ENCODE assay signal across 22 mouse cellular contexts in the genomic region with DNA sequence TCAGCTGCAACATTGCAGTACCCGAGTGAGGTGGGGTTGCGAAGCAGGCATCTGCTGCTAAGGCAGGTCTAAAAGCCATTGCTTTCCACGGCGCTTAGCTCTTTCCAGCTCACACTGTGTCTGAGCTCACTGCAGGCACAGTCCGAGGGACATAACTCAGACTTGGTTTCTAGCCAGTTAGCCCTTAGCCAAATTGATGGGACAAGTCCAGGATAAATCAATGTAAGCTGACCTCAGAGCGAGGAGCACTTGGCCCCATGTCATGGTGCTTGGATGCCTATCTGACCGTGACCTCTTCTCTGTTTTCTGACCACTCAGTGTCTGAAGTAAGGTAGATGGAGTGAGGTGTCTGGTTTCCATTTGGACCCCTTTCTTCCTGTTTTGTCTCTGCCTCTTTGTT. TPM values are rescaled to one million over a fixed set of nuclear protein-coding genes. Genes with fewer than 3 reads are reported as not detected.
DNase-seq lines count a peak whose midpoint lies in the region; ATAC-seq and TF ChIP-seq lines count a peak whose summit lies in the region.
"Had no signal": no experiment of that assay in that cellular context is flagged by ENCODE, and none has a peak within 500 bp of the region (broad histone marks: within the 10 kb centered on the region; RNA-seq: fewer than 3 reads in every experiment).

No protein-coding gene starts in this region.

- 0 out of 2 replicates have a peak overlapping the region, but pooled peaks have one; percentile 31 for H3K27ac ChIP-seq in embryonic facial prominence, embryonic 15.5 days (replicated peaks)
- no peak overlapping the region for H3K27ac ChIP-seq in embryonic facial prominence, embryonic 10.5 days (replicated peaks)
- 0 out of 2 replicates have a peak overlapping the region, but pooled peaks have one; percentile 3 for H3K27ac ChIP-seq in hindbrain, embryonic 11.5 days (ENCODE audit: low read depth, low read length)
- H3K27ac ChIP-seq in hindbrain, embryonic 14.5 days: no peak overlapping the region
- peak overlapping the region; percentile 63 for H3K27ac ChIP-seq in kidney, embryonic 16.5 days (ENCODE audit: low read length)
- no peak overlapping the region for H3K27ac ChIP-seq in kidney, adult 2 months (ENCODE audit: insufficient read depth, low read depth, low read length)
- peak overlapping the region; percentile 49 for H3K27ac ChIP-seq in ES-Bruce4 (ENCODE audit: insufficient read depth, low read length)
- H3K27ac ChIP-seq: hindbrain, embryonic 15.5 days; intestine, embryonic 15.5 days; left cerebral cortex, adult 2 months; midbrain, embryonic 10.5 days; neural tube, embryonic 13.5 days had no signal

- H3K4me2 ChIP-seq in embryonic facial prominence, embryonic 15.5 days (replicated peaks): no peak overlapping the region
- no peak overlapping the region for H3K4me2 ChIP-seq in hindbrain, embryonic 11.5 days (replicated peaks; ENCODE audit: low read depth, low read length)
- H3K4me2 ChIP-seq in hindbrain, embryonic 14.5 days (replicated peaks): no peak overlapping the region
- no peak overlapping the region for H3K4me2 ChIP-seq in kidney, embryonic 16.5 days (replicated peaks; ENCODE audit: low read depth, low read length)
- H3K4me2 ChIP-seq: heart, embryonic 11.5 days; hindbrain, embryonic 15.5 days; intestine, embryonic 15.5 days; neural tube, embryonic 13.5 days had no signal

- TF ChIP-seq POLR2A in kidney, adult 2 months (IDR thresholded peaks at IDR 0.05; ENCODE audit: low read depth, low read length): no peak
- TF ChIP-seq POLR2A in ES-Bruce4 (IDR thresholded peaks at IDR 0.05; ENCODE audit: insufficient read depth, low read length): no peak

- H3K4me3 ChIP-seq in embryonic facial prominence, embryonic 15.5 days (replicated peaks): no peak overlapping the region
- no peak overlapping the region for H3K4me3 ChIP-seq in embryonic facial prominence, embryonic 10.5 days
- no peak overlapping the region for H3K4me3 ChIP-seq in hindbrain, embryonic 11.5 days (ENCODE audit: low read depth, low read length)
- H3K4me3 ChIP-seq in hindbrain, embryonic 14.5 days (replicated peaks; ENCODE audit: low read length): no peak overlapping the region
- H3K4me3 ChIP-seq in kidney, embryonic 16.5 days (ENCODE audit: low read length): no peak overlapping the region
- H3K4me3 ChIP-seq in kidney, adult 2 months (ENCODE audit: insufficient read depth, low read depth, low read length): no peak overlapping the region
- no peak overlapping the region for H3K4me3 ChIP-seq in ES-Bruce4 (ENCODE audit: low read depth, low read length)
- H3K4me3 ChIP-seq: hindbrain, embryonic 15.5 days; intestine, embryonic 15.5 days; left cerebral cortex, adult 2 months; midbrain, embryonic 10.5 days; myocyte; neural tube, embryonic 13.5 days had no signal

- WGBS in embryonic facial prominence, embryonic 15.5 days: 86% methylated on average over 7 of the region's 7 CpGs
- WGBS in embryonic facial prominence, embryonic 10.5 days: 90% methylated on average over 7 of the region's 7 CpGs
- 90% methylated on average over 7 of the region's 7 CpGs for WGBS in hindbrain, embryonic 11.5 days
- WGBS in hindbrain, embryonic 14.5 days: 89% methylated on average over 7 of the region's 7 CpGs
- 37% methylated on average over 7 of the region's 7 CpGs for WGBS in kidney, embryonic 16.5 days
- WGBS in kidney, adult 2 months: 53% methylated on average over 7 of the region's 7 CpGs

- H3K36me3 ChIP-seq in embryonic facial prominence, embryonic 15.5 days: peaks cover 94% of the 10 kb centered on the region
- peaks cover 100% of the 10 kb centered on the region for H3K36me3 ChIP-seq in embryonic facial prominence, embryonic 10.5 days (replicated peaks)
- H3K36me3 ChIP-seq in hindbrain, embryonic 11.5 days (ENCODE audit: control insufficient read depth, insufficient read depth, low read length): peaks cover 30% of the 10 kb centered on the region
- peaks cover 98% of the 10 kb centered on the region for H3K36me3 ChIP-seq in hindbrain, embryonic 14.5 days (replicated peaks; ENCODE audit: control insufficient read depth, insufficient read depth)
- peaks cover 81% of the 10 kb centered on the region for H3K36me3 ChIP-seq in kidney, embryonic 16.5 days (ENCODE audit: insufficient read depth, low read length)
- H3K36me3 ChIP-seq in kidney, adult 2 months (ENCODE audit: control insufficient read depth, insufficient read depth, low read length): peaks cover 4% of the 10 kb centered on the region
- peaks cover 87% of the 10 kb centered on the region for H3K36me3 ChIP-seq in ES-Bruce4 (ENCODE audit: control insufficient read depth, insufficient read depth, low read length, poor library complexity, severe bottlenecking)

- no peak for ATAC-seq in embryonic facial prominence, embryonic 15.5 days (ENCODE audit: insufficient number of reproducible peaks, low FRiP score, low TSS enrichment, low read depth)
- ATAC-seq in hindbrain, embryonic 11.5 days (ENCODE audit: low FRiP score): no peak
- no peak for ATAC-seq in hindbrain, embryonic 14.5 days (ENCODE audit: low FRiP score)
- ATAC-seq in kidney, embryonic 16.5 days (ENCODE audit: low FRiP score, low TSS enrichment): peak; percentile 74
- ATAC-seq: activated CD4-positive, CD25-positive, alpha-beta regulatory T cell, adult 4 months; intestine, embryonic 15.5 days; midbrain, embryonic 16.5 days had no signal

- DNase-seq in embryonic facial prominence, embryonic 10.5 days (ENCODE audit: low spot score): no peak
- no peak for DNase-seq in hindbrain, embryonic 11.5 days (ENCODE audit: low spot score)
- DNase-seq in hindbrain, embryonic 14.5 days (ENCODE audit: low spot score): no peak
- DNase-seq in kidney, adult 2 months: no peak
- no peak for DNase-seq in embryo, embryonic 11 days
- DNase-seq: adrenal gland, postnatal 10 days; cerebellum, adult 2 months; kidney, postnatal 4 days; thymus, postnatal 25 days had no signal

- H3K27me3 ChIP-seq in embryonic facial prominence, embryonic 15.5 days: no peaks in the 10 kb centered on the region
- no peaks in the 10 kb centered on the region for H3K27me3 ChIP-seq in embryonic facial prominence, embryonic 10.5 days (replicated peaks; ENCODE audit: low read depth, poor library complexity, severe bottlenecking)
- no peaks in the 10 kb centered on the region for H3K27me3 ChIP-seq in hindbrain, embryonic 11.5 days (ENCODE audit: control insufficient read depth, insufficient read depth, low read length)
- no peaks in the 10 kb centered on the region for H3K27me3 ChIP-seq in hindbrain, embryonic 14.5 days (ENCODE audit: control insufficient read depth, insufficient read depth, low read length)
- no peaks in the 10 kb centered on the region for H3K27me3 ChIP-seq in kidney, embryonic 16.5 days (ENCODE audit: insufficient read depth, low read length)
- no peaks in the 10 kb centered on the region for H3K27me3 ChIP-seq in kidney, adult 2 months (replicated peaks; ENCODE audit: control insufficient read depth, insufficient read depth, low read length)
- no peaks in the 10 kb centered on the region for H3K27me3 ChIP-seq in ES-Bruce4 (ENCODE audit: control insufficient read depth, insufficient read depth, low read length, poor library complexity, severe bottlenecking)
- H3K27me3 ChIP-seq: hindbrain, embryonic 15.5 days; intestine, embryonic 15.5 days; neural tube, embryonic 13.5 days had no signal

- no peaks in the 10 kb centered on the region for H3K4me1 ChIP-seq in embryonic facial prominence, embryonic 15.5 days
- no peaks in the 10 kb centered on the region for H3K4me1 ChIP-seq in embryonic facial prominence, embryonic 10.5 days
- no peaks in the 10 kb centered on the region for H3K4me1 ChIP-seq in hindbrain, embryonic 11.5 days (replicated peaks; ENCODE audit: control insufficient read depth, insufficient read depth, low read length)
- no peaks in the 10 kb centered on the region for H3K4me1 ChIP-seq in hindbrain, embryonic 14.5 days (replicated peaks; ENCODE audit: control insufficient read depth, insufficient read depth, low read length)
- H3K4me1 ChIP-seq in kidney, embryonic 16.5 days (ENCODE audit: insufficient read depth, low read length): peaks cover 25% of the 10 kb centered on the region
- peaks cover 5% of the 10 kb centered on the region; the same call in 1 of the 2 replicates for H3K4me1 ChIP-seq in kidney, adult 2 months (ENCODE audit: control insufficient read depth, insufficient read depth, low read length)
- H3K4me1 ChIP-seq in ES-Bruce4 (ENCODE audit: control insufficient read depth, insufficient read depth, low read length): peaks cover 2% of the 10 kb centered on the region
- H3K4me1 ChIP-seq: hindbrain, embryonic 15.5 days; intestine, embryonic 15.5 days had no signal

- H3K9me3 ChIP-seq in embryonic facial prominence, embryonic 15.5 days (replicated peaks): no peaks in the 10 kb centered on the region
- H3K9me3 ChIP-seq in embryonic facial prominence, embryonic 10.5 days: no peaks in the 10 kb centered on the region
- H3K9me3 ChIP-seq in hindbrain, embryonic 11.5 days (ENCODE audit: control insufficient read depth, low read length): no peaks in the 10 kb centered on the region
- H3K9me3 ChIP-seq in hindbrain, embryonic 14.5 days (ENCODE audit: control insufficient read depth, low read length): no peaks in the 10 kb centered on the region
- no peaks in the 10 kb centered on the region for H3K9me3 ChIP-seq in kidney, embryonic 16.5 days (ENCODE audit: low read length)
- H3K9me3 ChIP-seq in ES-Bruce4 (replicated peaks; ENCODE audit: control insufficient read depth, insufficient read depth, low read length, poor library complexity, severe bottlenecking): no peaks in the 10 kb centered on the region
- H3K9me3 ChIP-seq: hindbrain, embryonic 15.5 days; intestine, embryonic 15.5 days; midbrain, embryonic 10.5 days; neural tube, embryonic 13.5 days had no signal

- TF ChIP-seq CTCF in kidney, adult 2 months (conservative IDR thresholded peaks at IDR 0.05; ENCODE audit: insufficient read depth, insufficient read length, low read depth, low read length): no peak
- no peak for TF ChIP-seq CTCF in ES-Bruce4 (IDR thresholded peaks at IDR 0.05; ENCODE audit: low read depth, low read length)

- no peak for TF ChIP-seq EP300 in ES-Bruce4 (IDR thresholded peaks at IDR 0.05; ENCODE audit: insufficient read depth, low read depth, low read length)

- no peak overlapping the region for H3K9ac ChIP-seq in embryonic facial prominence, embryonic 15.5 days
- H3K9ac ChIP-seq in hindbrain, embryonic 11.5 days (ENCODE audit: low read depth, low read length): no peak overlapping the region
- H3K9ac ChIP-seq in hindbrain, embryonic 14.5 days: no peak overlapping the region
- H3K9ac ChIP-seq in kidney, embryonic 16.5 days (replicated peaks; ENCODE audit: low read length): no peak overlapping the region
- no peak overlapping the region; the same call in 1 of the 2 replicates for H3K9ac ChIP-seq in ES-Bruce4 (ENCODE audit: low read depth, poor library complexity, severe bottlenecking)
- H3K9ac ChIP-seq: hindbrain, embryonic 15.5 days; intestine, embryonic 15.5 days; neural tube, embryonic 13.5 days had no signal

RNA-seq across cellular contexts. Expression of gene Ubqln4, which starts 10.4 kb away (rescaled TPM):
- polyA plus RNA-seq in embryonic facial prominence, embryonic 15.5 days (2015; fragmentation: Nextera tagmentation; extraction: Ambion mirVana): 44.4 and 47.6 TPM in 2 replicates
- polyA plus RNA-seq in embryonic facial prominence, embryonic 10.5 days (2016; fragmentation: Nextera tagmentation; extraction: Ambion mirVana): 68.6 and 77.9 TPM in 2 replicates
- 62.6 and 66.3 TPM in 2 replicates for polyA plus RNA-seq in hindbrain, embryonic 11.5 days (2014; fragmentation: Nextera tagmentation; extraction: Ambion mirVana)
- 42.9 and 53.6 TPM in 2 replicates for polyA plus RNA-seq in hindbrain, embryonic 14.5 days (2014; fragmentation: Nextera tagmentation; extraction: Ambion mirVana)
- polyA plus RNA-seq in kidney, embryonic 16.5 days (2015; fragmentation: Nextera tagmentation; extraction: Ambion mirVana): 52.7 and 57.8 TPM in 2 replicates
- 59.9 and 63.5 TPM in 2 replicates for polyA plus RNA-seq in kidney, adult 2 months (2012; rRNA removed)
- polyA plus RNA-seq in ES-Bruce4 (2011; ENCODE audit: insufficient read depth, insufficient read length, low read depth, missing spikeins): 118 and 133 TPM in 2 replicates

RNA-seq across cellular contexts. Expression of gene Lamtor2, which starts 11.1 kb away (rescaled TPM):
- polyA plus RNA-seq in embryonic facial prominence, embryonic 15.5 days (2015; fragmentation: Nextera tagmentation; extraction: Ambion mirVana): 183 and 199 TPM in 2 replicates
- polyA plus RNA-seq in embryonic facial prominence, embryonic 10.5 days (2016; fragmentation: Nextera tagmentation; extraction: Ambion mirVana): 158 and 161 TPM in 2 replicates
- 76.1 and 93.9 TPM in 2 replicates for polyA plus RNA-seq in hindbrain, embryonic 11.5 days (2014; fragmentation: Nextera tagmentation; extraction: Ambion mirVana)
- 102 and 107 TPM in 2 replicates for polyA plus RNA-seq in hindbrain, embryonic 14.5 days (2014; fragmentation: Nextera tagmentation; extraction: Ambion mirVana)
- polyA plus RNA-seq in kidney, embryonic 16.5 days (2015; fragmentation: Nextera tagmentation; extraction: Ambion mirVana): 189 and 207 TPM in 2 replicates
- polyA plus RNA-seq in kidney, adult 2 months (2012; rRNA removed): 247 and 277 TPM in 2 replicates
- polyA plus RNA-seq in ES-Bruce4 (2011; ENCODE audit: insufficient read depth, insufficient read length, low read depth, missing spikeins): 138 and 151 TPM in 2 replicates

RNA-seq across cellular contexts. Expression of gene Ssr2, which starts 11.7 kb away (rescaled TPM):
- 339 and 341 TPM in 2 replicates for polyA plus RNA-seq in embryonic facial prominence, embryonic 15.5 days (2015; fragmentation: Nextera tagmentation; extraction: Ambion mirVana)
- polyA plus RNA-seq in embryonic facial prominence, embryonic 10.5 days (2016; fragmentation: Nextera tagmentation; extraction: Ambion mirVana): 229 and 231 TPM in 2 replicates
- 152 and 169 TPM in 2 replicates for polyA plus RNA-seq in hindbrain, embryonic 11.5 days (2014; fragmentation: Nextera tagmentation; extraction: Ambion mirVana)
- 117 and 129 TPM in 2 replicates for polyA plus RNA-seq in hindbrain, embryonic 14.5 days (2014; fragmentation: Nextera tagmentation; extraction: Ambion mirVana)
- polyA plus RNA-seq in kidney, embryonic 16.5 days (2015; fragmentation: Nextera tagmentation; extraction: Ambion mirVana): 269 and 323 TPM in 2 replicates
- polyA plus RNA-seq in kidney, adult 2 months (2012; rRNA removed): 180 and 193 TPM in 2 replicates
- 348 and 382 TPM in 2 replicates for polyA plus RNA-seq in ES-Bruce4 (2011; ENCODE audit: insufficient read depth, insufficient read length, low read depth, missing spikeins)

RNA-seq across cellular contexts. Expression of gene Rab25, which starts 15.9 kb away (rescaled TPM):
- polyA plus RNA-seq in embryonic facial prominence, embryonic 15.5 days (2015; fragmentation: Nextera tagmentation; extraction: Ambion mirVana): 96.3 and 107 TPM in 2 replicates
- 4.9 and 5.8 TPM in 2 replicates for polyA plus RNA-seq in embryonic facial prominence, embryonic 10.5 days (2016; fragmentation: Nextera tagmentation; extraction: Ambion mirVana)
- polyA plus RNA-seq in hindbrain, embryonic 11.5 days (2014; fragmentation: Nextera tagmentation; extraction: Ambion mirVana): 1.1 and 1.8 TPM in 2 replicates
- polyA plus RNA-seq in hindbrain, embryonic 14.5 days (2014; fragmentation: Nextera tagmentation; extraction: Ambion mirVana): 0.20 TPM in 1 of 2 replicates, not detected in the other
- polyA plus RNA-seq in kidney, embryonic 16.5 days (2015; fragmentation: Nextera tagmentation; extraction: Ambion mirVana): 17.3 and 23.9 TPM in 2 replicates
- 50.1 and 50.9 TPM in 2 replicates for polyA plus RNA-seq in kidney, adult 2 months (2012; rRNA removed)
- 33.2 and 35.1 TPM in 2 replicates for polyA plus RNA-seq in ES-Bruce4 (2011; ENCODE audit: insufficient read depth, insufficient read length, low read depth, missing spikeins)
- polyA plus RNA-seq: activated CD4-positive, CD25-positive, alpha-beta regulatory T cell, adult 4 months; heart, embryonic 11.5 days; heart, postnatal 0 days; neural tube, embryonic 13.5 days had no signal

RNA-seq across cellular contexts. Expression of gene Mex3a, which starts 31.8 kb away (rescaled TPM):
- 22.5 and 22.8 TPM in 2 replicates for polyA plus RNA-seq in embryonic facial prominence, embryonic 15.5 days (2015; fragmentation: Nextera tagmentation; extraction: Ambion mirVana)
- 33.6 and 37.4 TPM in 2 replicates for polyA plus RNA-seq in embryonic facial prominence, embryonic 10.5 days (2016; fragmentation: Nextera tagmentation; extraction: Ambion mirVana)
- 45.9 and 51.9 TPM in 2 replicates for polyA plus RNA-seq in hindbrain, embryonic 11.5 days (2014; fragmentation: Nextera tagmentation; extraction: Ambion mirVana)
- 30.8 and 31.0 TPM in 2 replicates for polyA plus RNA-seq in hindbrain, embryonic 14.5 days (2014; fragmentation: Nextera tagmentation; extraction: Ambion mirVana)
- polyA plus RNA-seq in kidney, embryonic 16.5 days (2015; fragmentation: Nextera tagmentation; extraction: Ambion mirVana): 18.6 and 20.7 TPM in 2 replicates
- polyA plus RNA-seq in kidney, adult 2 months (2012; rRNA removed): 0.61 and 0.63 TPM in 2 replicates
- 42.3 and 43.4 TPM in 2 replicates for polyA plus RNA-seq in ES-Bruce4 (2011; ENCODE audit: insufficient read depth, insufficient read length, low read depth, missing spikeins)

Comparison
In these comparisons a context has a peak if more than half of its experiments do, and no peak if none do; other contexts are left out.
1. H3K27ac ChIP-seq: peak in embryonic facial prominence, embryonic 15.5 days (single experiment), hindbrain, embryonic 11.5 days (single experiment), kidney, embryonic 16.5 days (single experiment) and ES-Bruce4 (single experiment); none in embryonic facial prominence, embryonic 10.5 days (single experiment), hindbrain, embryonic 14.5 days (single experiment) and kidney, adult 2 months (single experiment).